Mouse (Mus musculus): ENCODE measurements around the gene Dhrs7c. TPM values are rescaled to one million over a fixed set of nuclear protein-coding genes. Genes with fewer than 3 reads are reported as not detected.

The Dhrs7c gene
- total and polyA plus RNA-seq, 3 experiments: not detected

- TF ChIP-seq ZNF384 (IDR thresholded peaks at IDR 0.05; ENCODE audit: low read depth, low read length) (no peak), POLR2A (IDR thresholded peaks at IDR 0.05; ENCODE audit: control insufficient read depth in 1 of 2, insufficient read depth in 1 of 2, low read depth in 1 of 2, low read length in 2 of 2, poor library complexity in 1 of 2) (no peak), USF2 (IDR thresholded peaks at IDR 0.05; ENCODE audit: borderline replicate concordance in 1 of 2, insufficient read depth in 1 of 2, low read depth in 1 of 2, low read length in 2 of 2) (no peak), CHD1 (IDR thresholded peaks at IDR 0.05; ENCODE audit: low read depth, low read length) (no peak), GABPA (IDR thresholded peaks at IDR 0.05; ENCODE audit: low read depth, low read length) (no peak), KAT2A (conservative IDR thresholded peaks at IDR 0.05; ENCODE audit: low read depth, low read length) (no peak), POLR2AphosphoS2 (IDR thresholded peaks at IDR 0.05; ENCODE audit: low read length) (no peak), CTCF (IDR thresholded peaks at IDR 0.05 in 2 of 3, conservative IDR thresholded peaks at IDR 0.05 in 1 of 3; ENCODE audit: control insufficient read depth in 1 of 3, insufficient read depth in 1 of 3, low read depth in 2 of 3, low read length in 3 of 3, poor library complexity in 1 of 3, severe bottlenecking in 1 of 3) (no peak), MXI1 (IDR thresholded peaks at IDR 0.05; ENCODE audit: low read depth, low read length) (no peak), BHLHE40 (IDR thresholded peaks at IDR 0.05; ENCODE audit: borderline replicate concordance, low read depth, low read length) (no peak)
Measured at GRCm38 (mm10) chr11:67835408-67836078, 37.6 kb downstream of the Dhrs7c start.

GRCm38 (mm10) chr11:67839810-67840209 lies 41.8 kb downstream of the Dhrs7c start:
- DNase-seq (ENCODE audit: low read depth, low spot score): no peak
- no peaks in the 10 kb centered on the region for H3K4me1 ChIP-seq (ENCODE audit: control insufficient read depth in 1 of 2, insufficient read depth in 2 of 2, low read length in 2 of 2)
- no peak for TF ChIP-seq NRF1 (IDR thresholded peaks at IDR 0.05; ENCODE audit: insufficient read depth, low read depth, low read length, poor library complexity, severe bottlenecking)
- no peak for TF ChIP-seq USF2 (IDR thresholded peaks at IDR 0.05; ENCODE audit: borderline replicate concordance in 1 of 2, insufficient read depth in 1 of 2, low read depth in 1 of 2, low read length in 2 of 2)
- no peak for TF ChIP-seq MAZ (IDR thresholded peaks at IDR 0.05; ENCODE audit: low read depth, low read length)
- TF ChIP-seq MAFK (IDR thresholded peaks at IDR 0.05; ENCODE audit: borderline replicate concordance, low read depth, low read length): no peak
- no peak for TF ChIP-seq CHD2 (IDR thresholded peaks at IDR 0.05; ENCODE audit: low read length)
- TF ChIP-seq CTCF (IDR thresholded peaks at IDR 0.05 in 2 of 3, conservative IDR thresholded peaks at IDR 0.05 in 1 of 3; ENCODE audit: control insufficient read depth in 1 of 3, insufficient read depth in 1 of 3, low read depth in 2 of 3, low read length in 3 of 3, poor library complexity in 1 of 3, severe bottlenecking in 1 of 3): no peak
- no peak for TF ChIP-seq ZNF384 (IDR thresholded peaks at IDR 0.05; ENCODE audit: low read depth, low read length)
- no peak for TF ChIP-seq GATA1 (IDR thresholded peaks at IDR 0.05; ENCODE audit: low read depth, low read length)
- no peak for TF ChIP-seq USF1 (IDR thresholded peaks at IDR 0.05; ENCODE audit: low read depth, low read length)
- no peak for TF ChIP-seq RCOR1 (IDR thresholded peaks at IDR 0.05; ENCODE audit: low read depth, low read length)
- no peak for TF ChIP-seq ELF1 (IDR thresholded peaks at IDR 0.05; ENCODE audit: low read depth, low read length)
- TF ChIP-seq EP300 (IDR thresholded peaks at IDR 0.05; ENCODE audit: low read depth in 1 of 2, low read length in 2 of 2): no peak
- no peak for TF ChIP-seq ZC3H11A (IDR thresholded peaks at IDR 0.05; ENCODE audit: low read depth, low read length)
- no peak for TF ChIP-seq E2F4 (IDR thresholded peaks at IDR 0.05; ENCODE audit: borderline replicate concordance, low read depth, low read length)
- TF ChIP-seq SIN3A (IDR thresholded peaks at IDR 0.05; ENCODE audit: low read length): no peak
- TF ChIP-seq POLR2AphosphoS5 (IDR thresholded peaks at IDR 0.05; ENCODE audit: borderline replicate concordance, low read depth, low read length): no peak
- no peaks in the 10 kb centered on the region for H3K79me2 ChIP-seq (ENCODE audit: control insufficient read depth, insufficient read depth, low read length, poor library complexity)
- H3K27me3 ChIP-seq (ENCODE audit: control insufficient read depth in 1 of 2, insufficient read depth in 2 of 2, low read length in 2 of 2): no peaks in the 10 kb centered on the region
- no peaks in the 10 kb centered on the region for H3K9me3 ChIP-seq (replicated peaks; ENCODE audit: insufficient read depth, low read length)
- H3K27ac ChIP-seq (ENCODE audit: control insufficient read depth, low read depth, low read length): no peak overlapping the region
- H3K9ac ChIP-seq (ENCODE audit: control insufficient read depth, low read depth, low read length, poor library complexity, severe bottlenecking): no peak overlapping the region
- H3K4me3 ChIP-seq (ENCODE audit: control insufficient read depth in 1 of 2, insufficient read depth in 1 of 2, low read depth in 2 of 2, low read length in 2 of 2): no peak overlapping the region
- H3K36me3 ChIP-seq (ENCODE audit: control insufficient read depth in 1 of 2, insufficient read depth in 2 of 2, low read length in 2 of 2): no peaks in the 10 kb centered on the region

More at GRCm38 (mm10) chr11:67835408-67836078, 37.6 kb downstream of the Dhrs7c start:
- Histone ChIP-seq H3K36me3 (ENCODE audit: control insufficient read depth in 1 of 2, insufficient read depth in 2 of 2, low read length in 2 of 2) (no peaks in the 10 kb centered on the region), H3K9me3 (replicated peaks; ENCODE audit: insufficient read depth, low read length) (no peaks in the 10 kb centered on the region), H3K79me2 (ENCODE audit: control insufficient read depth, insufficient read depth, low read length, poor library complexity) (no peaks in the 10 kb centered on the region), H3K27me3 (ENCODE audit: control insufficient read depth in 1 of 2, insufficient read depth in 2 of 2, low read length in 2 of 2) (no peaks in the 10 kb centered on the region), H3K4me3 (ENCODE audit: control insufficient read depth in 1 of 2, insufficient read depth in 1 of 2, low read depth in 2 of 2, low read length in 2 of 2) (no peak overlapping the region), H3K9ac (ENCODE audit: control insufficient read depth, low read depth, low read length, poor library complexity, severe bottlenecking) (no peak overlapping the region), H3K4me1 (ENCODE audit: control insufficient read depth in 1 of 2, insufficient read depth in 2 of 2, low read length in 2 of 2) (no peaks in the 10 kb centered on the region), H3K27ac (ENCODE audit: control insufficient read depth, low read depth, low read length) (no peak overlapping the region)
- no peak for DNase-seq (ENCODE audit: low read depth, low spot score)

All from MEL (cell line).